Mouse (Mus musculus) heart, postnatal 36 days (tissue): ENCODE results near the gene Nucb1. TPM values are rescaled to one million over a fixed set of nuclear protein-coding genes. Genes with fewer than 3 reads are reported as not detected.
"Not testable (repeated sequence)": the region's sequence is repeated elsewhere in the genome, so short reads cannot be mapped to it uniquely, and the experiment has no call there.

Source experiments
- DNase-seq, 2 experiments: peaks; one replicate each; pipeline ENCODE4 v3.0.0; 2021 to 2022
- intact Hi-C: fragments of 180-260 bp; cut with DNase I; formaldehyde crosslinking; loops from one replicate; pipeline ENCODE4 v1.15.1; 2025
- total RNA-seq, 2 experiments: library from RNA; stranded (reverse); gene quantifications; 2 replicates each; pipeline ENCODE4 v1.2.3; 2021

Gene Nucb1
- total RNA-seq, 2 experiments from 2014 or later: 140 to 148 TPM

GRCm38 (mm10) chr7:45525809-45526473 lies 15.7 kb upstream of the Nucb1 start, which contains the start of the genes Ppp1r15a and Plekha4:
Ppp1r15a (minus strand) TSS chr7:45526268.
Plekha4 (plus strand) TSS chr7:45526330.
- DNase-seq: peak; percentile 99
- intact Hi-C loops: loop anchor here (2.0 kb wide), 1 partner anchor 49 kb away; no protein-coding TSS in a partner anchor

DNA sequence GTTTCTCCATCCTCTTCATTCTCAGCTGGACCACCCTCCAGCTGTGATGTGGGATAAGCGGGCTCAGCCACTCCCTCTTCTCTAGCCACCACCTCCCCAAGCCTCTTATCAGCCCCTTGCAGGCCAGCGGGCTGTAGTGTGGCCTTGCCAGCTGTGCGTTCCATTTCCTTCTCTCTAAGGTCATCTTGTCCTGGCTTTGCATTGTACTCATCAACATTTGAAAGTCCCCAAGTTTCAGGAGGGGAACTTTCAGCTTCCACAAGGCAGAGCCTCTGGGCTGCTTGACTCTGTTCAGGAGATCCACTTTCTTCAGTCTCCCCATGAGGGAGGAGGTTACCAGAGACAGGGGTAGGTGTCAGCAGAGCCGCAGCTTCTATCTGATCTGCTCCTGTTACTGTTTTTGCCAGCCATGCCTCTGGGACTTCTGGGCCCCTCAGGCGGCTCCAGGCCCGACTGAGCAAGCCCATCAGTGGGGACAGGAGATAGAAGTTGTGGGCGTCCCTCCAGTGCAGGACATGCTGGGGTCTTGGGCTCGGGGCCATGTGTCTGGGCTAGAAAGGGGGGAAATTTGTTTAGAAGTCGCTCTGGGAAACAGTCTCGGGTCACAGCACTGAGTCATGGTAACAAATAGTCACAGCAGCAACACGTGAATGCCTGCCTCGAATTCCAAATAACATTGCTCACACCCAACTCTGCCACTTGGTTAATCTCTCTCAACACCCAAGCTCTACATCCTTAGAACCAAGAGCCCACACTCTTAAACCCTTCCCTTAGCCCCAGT lies 14.8 kb upstream of the Nucb1 start:
- intact Hi-C loops: no loop called here
- DNase-seq: peak; percentile 51 to 67

- intact Hi-C loops: no loop called here
- DNase-seq: no peak
Measured at GRCm38 (mm10) chr7:45523678-45524170, 13.5 kb upstream of the Nucb1 start.

DNA sequence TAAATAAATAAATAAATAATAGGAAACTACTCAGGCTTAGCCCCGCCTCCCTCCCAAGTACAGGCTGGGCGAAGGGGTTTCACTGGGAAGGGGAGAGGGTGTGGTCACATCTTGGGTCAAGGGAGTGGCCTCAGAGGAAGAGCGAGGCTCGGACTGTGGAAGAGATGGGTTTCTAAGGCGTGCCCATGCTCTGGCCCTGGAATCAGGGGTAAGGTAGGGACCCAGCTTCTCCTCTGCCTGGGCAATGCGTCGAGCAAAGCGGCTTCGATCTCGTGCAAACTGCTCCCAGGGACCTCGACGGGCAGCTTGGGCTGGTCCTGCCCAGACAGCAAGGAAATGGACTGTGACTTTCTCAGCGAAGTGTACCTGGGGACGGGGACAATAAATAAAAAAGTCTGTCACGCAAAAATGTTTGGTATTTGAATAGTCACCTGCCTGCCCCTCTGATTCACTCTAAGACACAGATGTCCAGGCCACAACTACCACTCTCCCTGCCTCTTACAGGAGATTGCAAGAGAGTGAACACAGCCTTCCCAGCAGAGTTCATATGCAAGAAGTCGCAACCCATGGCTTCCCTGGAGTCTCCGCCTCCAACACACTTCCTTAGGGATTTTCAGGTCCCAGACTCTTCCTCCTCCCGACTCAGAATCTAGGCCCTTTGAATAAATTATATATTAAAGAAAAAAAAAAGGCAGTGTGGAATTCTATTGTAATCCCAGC lies 12.9 kb upstream of the Nucb1 start:
- no peak for DNase-seq

GRCm38 (mm10) chr7:45522194-45522752 lies 12.1 kb upstream of the Nucb1 start:
- DNase-seq: no peak
- intact Hi-C loops: no loop called here

More for the DNA sequence above, 12.9 kb upstream of the Nucb1 start:
- intact Hi-C loops: no loop called here

DNA sequence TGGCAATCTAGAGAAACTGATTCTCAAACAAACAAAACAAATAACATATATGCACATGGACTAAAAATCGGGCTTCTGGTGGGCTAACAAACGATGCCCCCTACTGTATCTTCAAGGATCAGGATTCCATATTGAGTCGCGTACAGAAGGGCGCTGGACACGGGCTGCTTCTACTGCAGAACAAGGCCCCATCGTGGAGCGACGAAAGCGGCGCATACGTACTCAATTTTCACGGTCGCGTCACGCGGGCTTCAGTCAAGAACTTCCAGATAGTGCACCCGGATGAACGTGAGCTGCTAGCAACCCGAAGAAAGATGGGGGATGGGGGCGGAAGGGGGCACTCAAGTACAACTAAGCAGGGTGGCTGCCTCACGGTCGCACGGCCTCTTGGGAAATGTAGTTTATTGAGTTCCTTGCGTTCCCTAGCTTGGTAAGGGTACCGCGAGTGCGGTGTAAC lies 11.6 kb upstream of the Nucb1 start:
- intact Hi-C loops: no loop called here
- peak; percentile 80 to 86 for DNase-seq

GRCm38 (mm10) chr7:45520605-45521004 lies 10.4 kb upstream of the Nucb1 start:
- intact Hi-C loops: no loop called here
- no peak for DNase-seq

- DNase-seq: no peak
- intact Hi-C loops: no loop called here
Measured at GRCm38 (mm10) chr7:45519345-45520120, 9.3 kb upstream of the Nucb1 start.

- intact Hi-C loops: no loop called here
- no peak for DNase-seq
Measured at GRCm38 (mm10) chr7:45518618-45519017, 8.4 kb upstream of the Nucb1 start.

DNA sequence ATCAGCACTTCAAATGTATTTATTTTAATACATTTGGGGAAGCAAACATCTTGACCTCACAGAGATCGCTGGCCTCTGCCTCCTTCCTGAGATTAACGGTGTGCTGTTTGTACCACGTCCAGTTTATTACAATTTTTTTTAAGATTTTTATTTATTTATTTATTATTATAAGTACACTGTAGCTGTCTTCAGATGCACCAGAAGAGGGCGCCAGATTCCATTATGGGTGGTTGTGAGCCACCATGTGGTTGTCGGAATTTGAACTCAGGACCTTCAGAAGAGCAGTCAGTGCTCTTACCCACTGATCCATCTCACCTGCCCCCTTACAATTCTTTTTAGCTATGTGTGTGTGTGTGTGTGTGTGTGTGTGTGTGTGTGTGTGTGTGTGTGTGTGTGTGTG lies 6.6 kb upstream of the Nucb1 start:
- DNase-seq, intact Hi-C loops: not testable (repeated sequence)

DNA sequence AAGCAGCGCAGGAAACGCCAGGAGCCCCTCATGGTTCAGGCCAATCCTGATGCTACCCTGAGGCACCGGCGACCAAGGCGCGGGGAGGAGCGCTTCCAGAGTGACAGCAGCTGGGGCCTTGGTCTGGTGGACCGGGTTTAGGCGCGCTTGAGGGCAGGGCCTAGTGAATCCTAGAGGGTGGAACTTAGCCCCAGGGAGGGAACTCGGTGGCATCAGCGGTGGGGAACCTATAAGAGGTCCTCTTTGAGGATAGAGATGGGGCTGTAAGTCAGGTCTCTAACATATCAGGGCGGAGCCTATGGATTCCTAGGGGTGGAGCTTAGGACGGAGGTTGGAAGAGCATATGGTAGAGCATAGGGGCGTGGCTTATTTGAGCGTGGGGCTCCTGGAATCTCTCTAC lies 5.2 kb upstream of the Nucb1 start:
- DNase-seq: no peak
- intact Hi-C loops: no loop called here

DNA sequence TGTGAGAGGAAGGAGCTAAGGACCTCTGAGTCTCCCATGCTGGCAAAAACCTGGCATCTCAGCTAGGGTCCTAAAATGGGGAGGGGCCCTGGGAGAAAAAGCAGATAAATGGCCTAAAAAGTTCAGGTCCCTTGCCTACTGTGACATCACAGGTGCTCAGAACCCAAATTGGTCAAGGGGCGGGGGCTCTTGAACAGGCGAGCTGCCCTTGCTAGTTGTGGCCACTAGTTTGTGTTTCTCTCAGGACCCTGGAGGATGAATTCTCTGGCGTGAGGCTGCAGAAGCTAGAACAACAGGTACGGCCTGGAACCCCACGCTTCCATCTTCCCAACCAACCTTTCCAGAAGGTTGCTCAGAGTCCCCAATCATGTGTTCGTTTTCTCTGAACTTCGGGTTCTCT lies 4.2 kb upstream of the Nucb1 start:
- DNase-seq: no peak
- intact Hi-C loops: no loop called here

DNA sequence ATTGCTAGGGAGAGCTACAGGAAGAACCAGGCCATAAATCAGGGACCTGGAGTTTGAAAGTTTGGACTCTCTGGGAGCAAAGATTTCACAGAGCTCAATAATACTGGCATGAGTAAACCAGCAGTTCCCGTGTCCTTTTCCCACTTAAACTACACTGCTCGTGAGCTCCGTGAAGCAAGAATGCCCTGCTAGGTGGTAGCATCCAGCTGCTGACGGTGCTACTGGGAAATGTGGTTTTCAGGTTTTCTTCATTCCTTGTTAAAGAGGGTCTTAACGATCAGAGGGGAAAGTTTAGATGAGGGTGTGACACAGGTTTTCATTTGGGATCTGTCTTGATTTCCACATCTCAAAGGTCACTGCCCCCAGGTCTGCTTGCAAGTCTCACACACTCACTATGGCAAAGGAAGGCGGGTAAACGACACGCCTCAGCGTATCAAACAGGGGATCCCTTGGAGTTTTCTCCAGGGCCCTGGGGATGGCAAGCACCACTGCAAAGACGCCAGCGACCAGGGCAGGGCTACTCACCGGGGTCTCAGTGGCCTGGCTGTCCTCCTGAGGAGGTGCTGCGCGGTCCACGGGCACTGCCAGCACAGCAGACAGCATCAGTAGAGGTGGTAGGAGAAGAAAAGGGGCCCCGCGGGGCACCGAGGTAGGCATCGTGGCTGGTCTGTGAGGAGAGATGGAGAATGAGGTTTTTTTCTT lies 874 bp downstream of the Nucb1 start:
- no peak for DNase-seq
- intact Hi-C loops: no loop called here

- intact Hi-C loops: no loop called here
- no peak for DNase-seq
Measured at GRCm38 (mm10) chr7:45508561-45508960, 1.6 kb downstream of the Nucb1 start.

DNA sequence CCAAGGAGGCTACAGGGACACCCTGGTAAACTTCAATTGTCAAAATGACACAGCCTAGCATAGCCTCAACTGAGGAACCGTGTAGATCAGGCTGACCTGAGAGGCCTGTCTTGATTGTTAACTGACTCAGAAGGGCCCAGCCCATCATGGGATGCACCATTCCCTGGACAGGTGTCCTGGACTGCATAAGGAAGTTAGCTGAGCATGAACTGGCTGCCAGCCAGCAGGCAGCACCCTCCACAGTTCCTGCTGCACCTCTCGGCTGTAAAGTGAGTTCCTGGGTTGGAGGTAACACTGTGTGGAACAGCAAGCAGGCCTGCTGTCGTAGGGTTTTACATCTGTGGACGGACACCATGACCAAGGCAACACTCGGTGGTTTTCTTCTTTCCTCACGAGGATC lies 2.6 kb downstream of the Nucb1 start:
- intact Hi-C loops: no loop called here
- DNase-seq: no peak

DNA sequence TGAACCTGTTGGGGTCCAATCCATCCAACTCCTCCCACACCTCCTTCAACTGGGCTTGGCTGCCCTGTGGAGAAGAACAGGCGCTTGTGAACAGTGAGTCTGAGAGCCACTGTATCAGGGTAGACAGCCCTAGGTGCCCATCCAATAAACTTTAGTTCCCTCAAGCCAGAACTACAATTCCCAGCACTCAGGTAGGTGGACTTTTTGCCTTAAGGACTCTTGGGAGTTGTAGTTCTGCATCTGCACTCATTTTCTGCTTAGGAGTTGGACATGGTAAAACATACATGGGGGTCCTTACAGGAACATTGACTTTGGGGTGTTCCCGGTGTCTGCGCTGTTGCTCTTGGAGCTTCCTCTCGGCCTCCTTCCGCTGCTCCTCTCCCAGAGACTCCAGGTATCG lies 11.8 kb downstream of the Nucb1 start:
- intact Hi-C loops: no loop called here
- DNase-seq: no peak

DNA sequence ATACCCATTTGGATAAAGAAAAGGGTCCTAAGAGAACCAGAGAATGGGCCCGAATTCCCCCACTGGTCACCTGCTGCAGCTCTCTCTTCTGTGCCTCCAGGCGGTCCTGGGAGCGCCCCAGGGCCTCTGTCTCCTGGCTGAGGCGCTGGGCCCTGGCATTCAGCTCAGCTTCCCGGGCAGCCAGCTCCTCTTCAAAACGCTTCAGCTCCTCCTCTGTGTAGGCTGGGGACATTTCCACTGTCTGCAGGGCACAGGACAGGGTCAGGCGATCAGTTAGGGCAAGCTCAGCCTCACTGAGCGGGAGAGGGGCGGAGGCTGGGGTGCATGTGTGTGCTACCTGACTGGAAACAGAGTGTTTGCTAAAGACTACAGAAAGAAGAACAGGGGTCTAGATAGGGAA lies 15.7 kb downstream of the Nucb1 start:
- intact Hi-C loops: no loop called here
- no peak for DNase-seq

GRCm38 (mm10) chr7:45492951-45493350 lies 17.3 kb downstream of the Nucb1 start:
- peak in 1 of 2 experiments; percentile 46 for DNase-seq
- intact Hi-C loops: no loop called here

DNA sequence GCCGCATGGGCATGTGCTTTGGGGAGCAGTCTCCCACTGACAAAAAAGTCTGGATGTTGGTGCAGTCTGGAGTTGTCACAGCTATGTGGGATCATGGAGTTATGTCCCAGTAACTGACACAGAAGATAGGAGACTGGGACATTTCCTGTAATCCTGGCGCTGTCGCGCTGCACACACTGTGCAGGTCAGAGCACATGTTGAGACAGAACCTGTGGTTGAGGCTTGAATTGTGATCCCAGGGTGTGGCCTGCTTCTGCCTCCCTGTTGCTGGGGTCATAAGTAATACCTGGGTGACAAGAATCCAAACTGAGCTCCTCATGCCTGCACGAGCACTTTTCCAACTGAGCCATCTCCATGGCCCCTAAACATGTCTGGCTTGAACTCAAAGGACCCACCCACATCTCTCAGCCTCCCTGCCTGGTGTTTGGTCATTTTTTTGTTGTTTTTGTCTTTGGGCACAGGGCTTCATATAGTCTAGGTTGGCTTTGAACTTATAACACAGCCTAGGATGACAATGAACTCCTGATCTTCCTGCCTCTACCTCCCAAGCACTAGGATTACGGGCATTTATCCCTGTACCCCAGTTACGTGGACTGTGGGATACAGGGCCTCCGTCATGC lies 17.9 kb downstream of the Nucb1 start:
- intact Hi-C loops: no loop called here

More for the DNA sequence above, 17.9 kb downstream of the Nucb1 start:
- DNase-seq: no peak
